Mouse (Mus musculus) heart, postnatal 4 days (tissue): ENCODE data around the gene Cntf. TPM values are rescaled to one million over a fixed set of nuclear protein-coding genes. Genes with fewer than 3 reads are reported as not detected.

Experiments
- DNase-seq: peaks from one replicate; pipeline ENCODE4 v3.0.0; 2021
- total RNA-seq, 2 experiments: library from RNA; stranded (reverse); gene quantifications; 2 replicates each; pipeline ENCODE4 v1.2.3; 2021

Cntf gene
- 1 to 10 TPM; 3.1 to 3.5 TPM for total RNA-seq

GRCm38 (mm10) chr19:12765308-12765707 lies at the start of gene Cntf:
Gene Cntf, minus strand, starts transcription at chr19:12765632.
- no peak for DNase-seq

DNA sequence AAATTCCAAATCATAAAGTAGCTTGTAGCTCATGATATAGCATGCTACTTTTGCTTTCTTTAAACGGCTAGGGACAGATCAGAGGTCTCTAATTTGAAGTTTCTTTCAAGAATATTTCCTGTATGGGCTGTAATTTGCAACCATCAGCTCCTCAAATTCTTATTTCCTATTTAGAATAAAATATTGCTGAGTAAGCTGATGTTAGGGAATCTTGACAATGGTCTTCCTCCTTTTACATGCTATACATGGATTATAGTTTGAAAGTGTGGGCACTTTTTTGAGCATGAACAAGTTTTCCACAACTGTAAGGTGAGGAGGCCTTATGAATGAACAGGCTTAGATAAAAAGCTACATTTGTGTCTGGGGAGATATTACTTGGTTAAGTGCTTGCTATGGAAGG lies 48.5 kb upstream of the Cntf start:
- no peak for DNase-seq

GRCm38 (mm10) chr19:12812644-12813364 lies 47.4 kb upstream of the Cntf start:
- no peak for DNase-seq

DNA sequence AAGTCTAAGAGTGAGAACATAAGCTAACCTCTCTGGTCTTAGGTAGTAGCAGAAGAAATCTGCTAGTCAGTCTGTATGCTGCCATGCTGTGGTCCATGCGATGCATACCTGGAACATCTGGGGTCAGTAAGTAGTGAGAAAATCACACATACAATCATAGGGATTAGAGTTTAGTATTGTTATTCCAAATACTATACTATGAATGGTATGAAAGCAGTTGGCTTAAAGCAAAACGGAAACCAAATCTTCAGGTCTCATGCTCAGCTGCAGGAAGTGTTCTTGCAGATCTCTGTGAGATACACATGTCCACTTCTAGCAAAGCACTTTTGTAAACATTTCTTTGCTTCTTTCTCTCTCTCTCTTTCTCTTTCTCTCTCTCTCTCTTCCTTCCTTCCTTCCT lies 40.8 kb upstream of the Cntf start:
- DNase-seq, result no peak

- no peak for DNase-seq
These were observed 40.3 kb upstream of the Cntf start for GRCm38 (mm10) chr19:12805730-12806129.

- DNase-seq, result no peak
These were observed 38.8 kb upstream of the Cntf start for GRCm38 (mm10) chr19:12804237-12804636.

- DNase-seq, result no peak
These were observed 37.4 kb upstream of the Cntf start for GRCm38 (mm10) chr19:12802830-12803229.

- DNase-seq, result no peak
These were observed 35.6 kb upstream of the Cntf start for GRCm38 (mm10) chr19:12801046-12801445.

- no peak for DNase-seq
These were observed 35.2 kb upstream of the Cntf start for GRCm38 (mm10) chr19:12800621-12801020.

- DNase-seq, result no peak
These were observed 33.6 kb upstream of the Cntf start for GRCm38 (mm10) chr19:12799081-12799480.

GRCm38 (mm10) chr19:12798404-12798803 lies 33.0 kb upstream of the Cntf start:
- DNase-seq, result no peak

DNA sequence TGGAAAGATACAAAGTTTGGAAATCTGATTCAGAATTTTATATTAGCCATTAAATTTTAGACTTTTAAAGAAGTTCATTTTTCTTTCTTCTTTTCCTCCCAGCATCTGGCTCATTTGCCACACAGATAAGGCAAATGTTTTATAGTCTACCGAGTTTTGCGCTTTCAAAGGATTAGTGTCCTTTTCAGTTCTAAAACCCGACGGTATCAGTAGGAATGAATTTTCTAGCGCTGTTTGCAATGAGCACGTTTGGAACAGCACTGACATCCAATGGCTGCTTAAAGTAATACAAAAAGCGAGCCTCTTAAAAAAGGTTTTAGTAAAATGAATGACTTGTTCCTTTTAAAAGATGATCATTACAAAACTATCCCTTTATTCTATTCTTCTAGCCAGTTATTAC lies 31.6 kb upstream of the Cntf start:
- DNase-seq, result peak; percentile 35

DNA sequence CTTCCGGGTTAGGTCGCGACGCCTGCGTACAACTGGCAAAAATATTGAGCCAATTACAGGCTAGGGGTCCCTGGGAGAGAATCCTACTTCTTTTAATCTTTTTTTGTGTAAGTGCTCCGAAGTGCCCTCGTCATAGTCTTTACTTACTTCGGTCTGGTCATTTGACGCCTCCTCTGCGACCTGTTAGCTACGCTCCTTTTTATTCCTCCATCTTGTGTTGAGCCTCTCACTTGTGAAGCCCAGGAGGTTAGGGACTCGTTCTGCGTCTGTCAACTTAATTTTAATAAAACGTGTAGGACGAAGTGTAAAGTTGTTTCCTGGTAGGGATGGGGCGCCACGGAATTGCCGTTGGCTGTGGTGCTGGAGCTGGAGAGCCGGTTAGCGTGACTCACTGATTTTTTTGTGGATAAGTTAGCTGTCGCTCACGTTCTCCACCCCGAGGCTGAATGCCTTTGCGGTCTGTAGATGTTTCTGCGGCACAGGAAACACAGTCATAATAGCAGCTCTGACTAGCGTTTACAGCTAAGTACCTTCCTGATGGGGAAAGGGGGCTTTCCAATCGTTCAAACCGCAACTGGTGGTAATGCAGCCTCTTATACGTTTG lies 31.0 kb upstream of the Cntf start:
- peak; percentile 63 for DNase-seq

GRCm38 (mm10) chr19:12795511-12796327 lies 30.3 kb upstream of the Cntf start, which contains the start of the genes Zfp91 and Lpxn:
Gene Zfp91, minus strand, starts transcription at chr19:12796126.
Gene Lpxn, plus strand, starts transcription at chr19:12796193.
- peak; percentile 97 for DNase-seq

- DNase-seq, result no peak
These were observed 29.7 kb upstream of the Cntf start for GRCm38 (mm10) chr19:12795110-12795509.

DNA sequence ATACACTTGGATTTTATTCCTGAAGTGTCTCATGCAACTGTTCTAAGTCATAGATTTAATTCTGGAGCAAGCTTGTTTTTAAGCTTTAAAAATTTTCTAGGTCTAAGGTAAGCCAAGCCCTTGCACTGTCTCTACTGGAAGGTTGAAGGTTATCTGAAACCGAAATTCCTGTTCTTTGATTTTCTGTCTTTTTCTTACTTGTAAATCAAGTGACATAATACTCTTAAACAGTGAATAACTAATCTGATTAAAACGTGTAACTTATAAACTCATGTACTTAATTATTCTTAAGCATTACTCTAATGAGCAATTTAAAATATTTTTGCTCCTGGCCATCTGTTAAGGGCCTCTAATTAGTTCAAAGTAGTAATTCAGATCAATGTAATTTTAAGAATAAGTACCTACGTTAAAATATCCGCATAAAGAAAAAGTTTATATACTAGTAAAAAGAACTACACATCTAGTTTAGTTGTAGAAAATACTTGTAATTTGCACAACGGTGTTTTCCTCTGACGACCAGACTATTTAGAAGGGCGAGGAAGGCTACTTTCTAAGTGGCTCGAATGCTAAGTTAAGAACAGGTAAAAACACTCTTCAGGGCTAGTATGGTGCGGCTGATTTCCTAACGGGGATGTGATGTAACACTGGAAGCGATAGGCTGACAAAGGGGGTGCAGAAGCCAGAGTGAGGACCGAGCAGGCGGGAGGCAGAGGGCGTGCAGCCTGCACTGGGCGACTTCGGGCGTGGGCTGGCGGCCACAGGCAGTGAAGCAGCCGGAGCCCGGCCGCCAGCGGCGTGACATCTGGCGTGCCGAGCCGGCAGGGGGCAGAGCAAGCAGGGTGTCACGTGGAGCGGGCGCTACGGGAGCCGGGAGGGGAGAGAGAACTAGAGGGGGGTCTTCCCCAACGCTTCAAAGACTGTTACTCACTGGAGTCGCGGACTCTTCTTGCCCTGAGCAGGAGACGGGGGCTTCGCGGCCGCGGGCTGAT lies 28.9 kb upstream of the Cntf start:
- DNase-seq, result peak; percentile 96

DNA sequence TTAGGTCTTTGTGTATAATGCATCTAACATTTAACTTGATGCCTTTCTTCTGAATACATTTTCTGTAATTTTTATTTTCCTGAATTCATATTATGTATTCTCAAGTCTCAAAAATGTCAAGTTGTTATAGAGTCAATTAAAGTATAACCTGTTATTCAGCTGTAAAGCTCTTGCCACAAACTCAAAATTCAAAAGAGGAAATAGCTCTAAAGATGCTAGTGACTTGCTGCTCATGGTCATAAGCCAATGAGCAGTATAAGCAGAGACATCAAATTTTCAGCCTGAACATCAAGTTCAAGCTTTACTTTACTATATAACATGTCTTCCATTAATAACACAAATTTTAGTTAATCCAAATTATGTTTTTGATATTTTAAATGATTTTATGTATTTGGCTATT lies 26.9 kb upstream of the Cntf start:
- DNase-seq, result no peak

DNA sequence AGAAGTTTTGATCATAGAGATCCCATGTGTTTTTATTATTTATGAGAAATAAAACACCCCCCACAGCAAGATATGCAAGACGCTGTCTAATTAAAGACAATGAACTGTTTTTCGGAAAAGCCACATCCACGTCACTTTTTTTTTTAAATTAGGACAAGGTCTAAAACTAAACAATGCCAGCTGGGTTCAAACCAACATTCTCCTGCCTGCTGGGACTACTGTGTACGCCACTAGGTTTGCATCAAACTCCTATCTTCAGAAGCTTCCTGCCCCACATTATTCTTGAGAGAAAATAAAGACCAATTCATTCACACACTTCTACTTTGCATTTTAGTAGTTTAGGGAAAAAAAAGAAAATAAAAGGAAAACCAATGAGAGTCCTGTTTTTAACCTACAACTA lies 22.3 kb upstream of the Cntf start:
- no peak for DNase-seq

DNA sequence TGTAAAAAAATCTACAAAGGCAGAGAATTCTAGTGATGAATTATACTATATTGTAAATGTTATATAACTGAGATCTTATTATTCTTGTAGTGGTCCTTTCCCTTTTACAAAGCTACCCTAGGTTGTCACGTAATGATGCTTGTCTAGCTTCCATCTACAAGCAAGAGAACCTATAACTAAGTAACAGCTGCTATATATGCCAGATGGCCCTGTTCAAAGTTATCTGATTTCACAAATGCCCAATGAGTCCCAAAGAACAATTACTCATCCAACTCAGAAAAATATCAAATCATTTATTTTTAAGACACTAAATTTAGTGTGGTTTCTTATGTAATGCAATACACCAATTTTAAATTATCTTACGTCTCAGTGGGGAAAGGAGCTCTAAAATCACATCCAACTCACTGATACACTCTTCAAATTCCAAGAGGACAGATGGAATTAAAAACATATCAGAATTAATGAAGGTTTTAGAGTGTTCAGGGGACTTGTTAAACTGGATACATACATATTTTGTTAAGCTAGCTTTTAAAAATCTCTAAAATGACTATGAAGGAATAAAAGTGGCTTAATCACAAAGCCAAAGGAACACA lies 21.5 kb upstream of the Cntf start:
- no peak for DNase-seq

GRCm38 (mm10) chr19:12780437-12780836 lies 15.0 kb upstream of the Cntf start:
- DNase-seq, result no peak

GRCm38 (mm10) chr19:12770888-12771287 lies 5.5 kb upstream of the Cntf start:
- no peak for DNase-seq
